Mouse (Mus musculus): ENCODE results near the gene Lman1l. TPM values are rescaled to one million over a fixed set of nuclear protein-coding genes. Genes with fewer than 3 reads are reported as not detected.

Lman1l gene
- total RNA-seq, 2 experiments from 2014 or later, result not detected

DNA sequence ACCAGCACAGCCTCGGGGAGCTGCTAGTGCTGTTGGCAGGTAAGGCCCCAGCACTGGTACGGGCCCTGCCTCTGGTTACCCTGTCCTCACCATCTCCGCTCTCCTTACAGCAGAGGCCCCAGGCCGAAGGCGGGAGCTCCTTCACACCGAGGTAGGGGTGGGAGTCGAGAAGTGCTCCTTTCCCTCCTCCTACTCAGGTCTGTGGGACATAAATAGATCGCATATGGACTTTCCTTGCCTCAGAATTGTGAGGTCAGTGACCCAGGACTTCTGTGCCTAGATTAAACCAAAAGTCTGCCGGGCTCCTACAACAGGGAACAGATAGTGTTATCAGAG, 26.4 kb downstream of the Lman1l start:
- Histone ChIP-seq H3K27ac (no peak overlapping the region), H3K4me3 (no peak overlapping the region)
- TF ChIP-seq CTCF (IDR thresholded peaks at IDR 0.05), result no peak
- intact Hi-C loops (cut with DNase I), result loop anchor here (5.0 kb wide), 1 partner anchor 63 kb away; no protein-coding TSS in a partner anchor
- no peak for DNase-seq (ENCODE audit: extremely low spot score in 1 of 2, low spot score in 2 of 2)

DNA sequence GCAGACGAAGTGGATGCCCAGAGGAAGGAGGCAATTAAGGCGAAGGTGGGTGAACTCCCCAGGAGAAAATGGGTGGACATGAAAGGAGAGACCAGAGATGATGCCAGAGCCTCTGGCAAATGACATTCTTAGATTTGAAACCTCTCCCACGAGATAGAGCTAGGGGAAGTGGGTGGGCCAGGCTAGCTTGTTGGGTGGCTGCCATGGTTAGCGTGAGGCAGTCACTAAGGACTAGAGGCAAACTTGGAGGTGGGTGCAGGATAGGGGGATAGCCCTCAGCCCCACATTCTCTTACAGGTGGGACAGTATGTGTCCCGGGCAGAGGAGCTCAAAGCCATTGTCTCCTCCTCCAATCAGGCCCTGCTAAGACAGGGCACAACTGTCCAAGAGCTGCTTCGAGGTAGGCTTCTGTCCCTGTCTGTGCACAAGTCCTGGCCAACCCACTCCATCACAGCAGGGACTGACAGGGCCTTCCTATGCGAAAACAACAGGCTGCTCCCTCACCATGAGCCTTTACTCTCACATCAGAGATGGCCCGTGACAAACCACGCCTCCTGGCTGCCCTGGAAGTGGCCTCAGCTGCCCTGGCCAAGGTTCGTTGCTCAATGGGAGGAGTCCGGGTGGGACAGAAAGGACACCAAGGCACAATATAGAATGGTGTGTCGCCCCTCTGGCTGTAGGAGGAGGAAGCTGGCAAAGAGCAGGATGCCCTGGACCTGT, 27.0 kb downstream of the Lman1l start:
- no peak for TF ChIP-seq CTCF (IDR thresholded peaks at IDR 0.05)
- H3K4me3 ChIP-seq, result no peak overlapping the region
- no peak overlapping the region for H3K27ac ChIP-seq
- intact Hi-C loops (cut with DNase I), result loop anchor here (5.0 kb wide), 1 partner anchor 64 kb away; no protein-coding TSS in a partner anchor
- DNase-seq (ENCODE audit: extremely low spot score in 1 of 2, low spot score in 2 of 2), result no peak

DNA sequence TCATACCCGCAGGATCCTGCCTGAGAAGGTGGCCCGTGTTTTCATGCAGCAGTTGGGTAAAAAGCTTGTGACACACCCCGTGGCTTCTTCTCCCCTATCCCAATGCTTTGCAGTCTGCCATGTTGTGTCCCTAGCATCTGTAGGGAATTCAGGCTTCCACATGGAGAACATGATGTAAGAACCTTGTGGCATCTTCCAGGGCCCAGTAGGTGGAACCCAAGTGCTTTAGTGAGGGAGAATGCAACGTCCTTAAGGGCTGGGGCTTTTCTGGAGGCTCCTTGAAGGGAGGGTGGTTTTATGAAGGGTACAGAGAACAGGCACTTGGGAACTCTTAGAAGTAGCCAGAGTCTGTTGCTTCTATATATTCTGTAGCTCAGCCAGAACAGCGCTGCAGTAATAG, 29.8 kb downstream of the Lman1l start:
- no peak for DNase-seq (ENCODE audit: extremely low spot score in 1 of 2, low spot score in 2 of 2)
- no peak overlapping the region for H3K4me3 ChIP-seq
- TF ChIP-seq CTCF (IDR thresholded peaks at IDR 0.05), result peak; percentile 48
- intact Hi-C loops (cut with DNase I), result loop anchor here (5.0 kb wide), 1 partner anchor 67 kb away; no protein-coding TSS in a partner anchor
- H3K27ac ChIP-seq, result no peak overlapping the region; the same call in 1 of the 2 replicates

DNA sequence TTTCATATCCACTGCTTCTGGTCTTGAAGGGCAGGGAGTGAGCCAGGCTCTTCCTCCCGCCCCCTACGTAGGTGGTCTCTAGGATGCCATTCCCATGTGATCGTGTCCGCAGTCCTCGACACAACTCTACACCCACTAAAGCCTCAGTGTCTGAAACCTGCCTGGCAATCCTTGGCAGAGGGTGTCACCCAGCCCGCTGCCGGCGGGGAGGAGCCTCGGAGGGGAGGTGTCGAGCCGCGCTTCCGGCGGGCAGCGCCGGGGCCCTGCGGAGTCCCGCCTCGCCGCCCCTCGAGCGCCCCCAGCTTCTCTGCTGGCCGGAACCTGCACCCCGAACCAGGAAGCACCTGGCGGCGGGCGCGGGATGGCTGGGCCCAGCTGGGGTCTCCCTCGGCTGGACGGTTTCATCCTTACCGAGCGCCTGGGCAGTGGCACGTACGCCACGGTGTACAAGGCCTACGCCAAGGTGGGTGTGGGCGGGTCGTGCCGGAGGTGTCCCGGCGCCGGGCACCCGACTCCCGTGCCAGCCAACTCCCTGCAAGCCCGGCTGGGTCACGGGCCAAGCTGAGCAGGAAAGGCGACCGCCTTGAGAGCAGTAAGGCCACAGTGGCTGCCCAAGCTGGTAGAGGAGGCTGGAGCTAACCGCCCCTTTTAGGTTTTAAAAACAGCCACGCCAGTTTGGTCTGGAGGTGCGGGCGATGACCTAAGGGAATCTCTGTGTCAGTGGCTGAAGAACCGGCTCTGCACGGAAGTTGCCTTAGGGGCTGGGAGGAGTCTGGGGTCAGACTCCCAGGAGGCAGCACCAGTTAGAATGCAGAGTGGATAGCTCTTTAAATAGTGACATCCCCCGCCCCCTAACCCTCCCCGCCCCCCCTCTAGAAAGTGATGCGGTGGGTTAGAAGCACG, 31.1 kb downstream of the Lman1l start, which contains the start of gene Ulk3:
TSS of gene Ulk3 (plus strand) at position 229 of the 903 bp plus-strand sequence.
- DNase-seq (ENCODE audit: extremely low spot score in 1 of 2, low spot score in 2 of 2), result peak; percentile 77 to 79
- intact Hi-C loops (cut with DNase I), result loop anchor here (5.0 kb wide), 2 partner anchors 47 to 68 kb away; no protein-coding TSS in a partner anchor
- TF ChIP-seq CTCF (IDR thresholded peaks at IDR 0.05), result peak; percentile 33
- H3K27ac ChIP-seq, result peak within 1 kb of the TSS; percentile 84
- peak within 1 kb of the TSS; percentile 65 for H3K4me3 ChIP-seq

DNA sequence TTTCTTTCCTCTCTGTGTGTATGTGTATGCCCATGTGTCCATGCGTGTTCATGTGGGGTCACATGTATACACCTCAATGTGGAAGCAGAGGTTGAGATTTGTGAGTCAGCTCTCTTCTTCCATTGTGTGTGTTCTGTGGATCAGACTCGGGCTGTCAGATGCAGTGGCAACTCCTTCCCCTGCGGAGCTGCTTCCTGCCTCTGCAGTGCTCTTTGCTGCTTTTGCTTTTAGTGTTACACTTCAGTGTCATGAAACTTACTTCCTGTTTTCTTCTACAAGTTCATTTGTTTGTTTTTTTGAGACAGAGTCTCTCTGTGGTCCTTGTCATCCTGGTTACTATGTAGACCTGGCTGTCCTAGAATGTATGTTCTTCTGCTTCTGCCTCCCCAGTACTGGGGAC, 35.6 kb downstream of the Lman1l start:
- intact Hi-C loops (cut with DNase I), result loop anchor here (5.0 kb wide), 1 partner anchor 43 kb away; no protein-coding TSS in a partner anchor
- Histone ChIP-seq H3K27ac (no peak overlapping the region), H3K4me3 (no peak overlapping the region)
- no peak for TF ChIP-seq CTCF (IDR thresholded peaks at IDR 0.05)
- no peak for DNase-seq (ENCODE audit: extremely low spot score in 1 of 2, low spot score in 2 of 2)

GRCm38 (mm10) chr9:57577144-57577849, 43.3 kb downstream of the Lman1l start:
- TF ChIP-seq CTCF (IDR thresholded peaks at IDR 0.05), result no peak
- DNase-seq (ENCODE audit: extremely low spot score in 1 of 2, low spot score in 2 of 2), result no peak
- H3K4me3 ChIP-seq, result no peak overlapping the region
- no peak overlapping the region for H3K27ac ChIP-seq
- intact Hi-C loops (cut with DNase I), result no loop called here

DNA sequence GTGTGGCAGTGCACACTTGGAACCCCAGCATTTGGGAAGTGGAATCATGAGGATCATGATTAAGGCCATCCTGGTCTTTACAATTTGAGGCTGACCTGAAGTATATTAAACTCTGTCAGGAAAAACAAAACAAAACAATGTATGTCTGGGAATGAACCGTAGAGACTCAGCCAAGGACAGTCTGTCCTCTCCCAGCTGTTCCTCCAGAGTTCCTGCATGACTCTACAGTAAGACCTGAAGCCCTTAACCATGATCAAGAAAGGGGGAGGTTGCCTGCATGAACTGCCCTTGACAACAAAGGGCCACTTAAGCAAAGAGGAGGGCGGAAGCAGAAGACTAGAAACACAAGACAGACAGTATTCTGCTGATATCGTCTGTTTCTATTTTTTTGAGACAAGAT, 45.0 kb downstream of the Lman1l start:
- no peak overlapping the region for H3K4me3 ChIP-seq
- no peak overlapping the region for H3K27ac ChIP-seq
- intact Hi-C loops (cut with DNase I), result no loop called here
- TF ChIP-seq CTCF (IDR thresholded peaks at IDR 0.05), result no peak
- no peak for DNase-seq (ENCODE audit: extremely low spot score in 1 of 2, low spot score in 2 of 2)

- TF ChIP-seq CTCF (IDR thresholded peaks at IDR 0.05), result no peak
- H3K27ac ChIP-seq, result no peak overlapping the region
- DNase-seq (ENCODE audit: extremely low spot score in 1 of 2, low spot score in 2 of 2), result no peak
- intact Hi-C loops (cut with DNase I), result no loop called here
- no peak overlapping the region for H3K4me3 ChIP-seq
Measured at GRCm38 (mm10) chr9:57574397-57574796, 46.2 kb downstream of the Lman1l start.

DNA sequence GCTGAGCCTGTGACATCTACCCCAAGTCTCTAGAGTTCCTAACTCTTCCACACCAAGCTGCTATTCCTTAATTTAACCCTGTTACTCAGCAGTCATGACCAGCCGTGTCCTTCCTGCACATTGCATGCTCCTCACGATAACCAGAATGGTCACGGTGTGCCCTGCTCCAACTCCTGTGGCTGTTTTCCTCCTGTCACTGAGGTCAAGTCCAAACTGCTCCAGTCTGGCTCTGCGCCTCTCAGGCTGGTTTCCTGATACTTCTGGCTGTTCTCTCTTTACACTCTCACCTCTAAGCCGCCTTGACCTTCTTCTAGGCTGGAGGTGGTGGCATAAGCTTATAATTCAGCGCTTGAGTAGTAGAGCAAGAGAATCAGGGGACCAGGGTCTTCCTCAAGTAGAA, 52.1 kb downstream of the Lman1l start:
- H3K4me3 ChIP-seq, result no peak overlapping the region
- DNase-seq (ENCODE audit: extremely low spot score in 1 of 2, low spot score in 2 of 2), result no peak
- no peak for TF ChIP-seq CTCF (IDR thresholded peaks at IDR 0.05)
- H3K27ac ChIP-seq, result no peak overlapping the region
- intact Hi-C loops (cut with DNase I), result no loop called here

DNA sequence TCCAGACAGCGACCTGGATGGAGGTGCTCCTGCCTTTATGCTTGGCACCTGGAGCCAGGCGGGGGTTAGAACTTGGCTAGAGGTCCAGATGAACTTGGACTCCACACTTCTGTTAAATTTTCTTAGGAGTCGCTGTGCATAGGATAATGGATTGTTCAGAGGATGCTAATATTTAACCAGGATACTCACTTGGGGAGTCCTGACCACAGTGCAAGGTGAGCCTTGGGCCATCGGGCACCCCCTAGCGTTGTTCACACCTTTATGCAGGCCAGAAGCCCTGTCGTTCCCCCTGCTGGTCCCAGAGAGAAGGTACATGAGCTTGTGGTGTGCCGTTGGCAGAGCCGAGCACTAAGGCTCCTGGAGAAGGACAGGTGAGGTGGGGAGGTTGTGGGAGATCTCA, 53.7 kb downstream of the Lman1l start:
- intact Hi-C loops (cut with DNase I), result no loop called here

GRCm38 (mm10) chr9:57565741-57566221, 54.8 kb downstream of the Lman1l start:
- DNase-seq (ENCODE audit: extremely low spot score in 1 of 2, low spot score in 2 of 2), result peak; percentile 36 to 57
- peak overlapping the region; percentile 65 for H3K27ac ChIP-seq
- intact Hi-C loops (cut with DNase I), result no loop called here

More for the DNA sequence above, 53.7 kb downstream of the Lman1l start:
- DNase-seq (ENCODE audit: extremely low spot score in 1 of 2, low spot score in 2 of 2), result no peak
- no peak overlapping the region for H3K4me3 ChIP-seq
- peak overlapping the region; percentile 65; the same call in 1 of the 2 replicates for H3K27ac ChIP-seq
- TF ChIP-seq CTCF (IDR thresholded peaks at IDR 0.05), result peak; percentile 22

More at GRCm38 (mm10) chr9:57565741-57566221, 54.8 kb downstream of the Lman1l start:
- no peak for TF ChIP-seq CTCF (IDR thresholded peaks at IDR 0.05)
- H3K4me3 ChIP-seq, result no peak overlapping the region

All from left cerebral cortex, adult 2 months (tissue).